Mouse (Mus musculus): ENCODE measurements around the gene Bscl2. TPM values are rescaled to one million over a fixed set of nuclear protein-coding genes. Genes with fewer than 3 reads are reported as not detected.
"Not testable (repeated sequence)": the region's sequence is repeated elsewhere in the genome, so short reads cannot be mapped to it uniquely, and the experiment has no call there.

Gene Bscl2
- polyA plus RNA-seq, 1 experiment: 233 TPM

DNA sequence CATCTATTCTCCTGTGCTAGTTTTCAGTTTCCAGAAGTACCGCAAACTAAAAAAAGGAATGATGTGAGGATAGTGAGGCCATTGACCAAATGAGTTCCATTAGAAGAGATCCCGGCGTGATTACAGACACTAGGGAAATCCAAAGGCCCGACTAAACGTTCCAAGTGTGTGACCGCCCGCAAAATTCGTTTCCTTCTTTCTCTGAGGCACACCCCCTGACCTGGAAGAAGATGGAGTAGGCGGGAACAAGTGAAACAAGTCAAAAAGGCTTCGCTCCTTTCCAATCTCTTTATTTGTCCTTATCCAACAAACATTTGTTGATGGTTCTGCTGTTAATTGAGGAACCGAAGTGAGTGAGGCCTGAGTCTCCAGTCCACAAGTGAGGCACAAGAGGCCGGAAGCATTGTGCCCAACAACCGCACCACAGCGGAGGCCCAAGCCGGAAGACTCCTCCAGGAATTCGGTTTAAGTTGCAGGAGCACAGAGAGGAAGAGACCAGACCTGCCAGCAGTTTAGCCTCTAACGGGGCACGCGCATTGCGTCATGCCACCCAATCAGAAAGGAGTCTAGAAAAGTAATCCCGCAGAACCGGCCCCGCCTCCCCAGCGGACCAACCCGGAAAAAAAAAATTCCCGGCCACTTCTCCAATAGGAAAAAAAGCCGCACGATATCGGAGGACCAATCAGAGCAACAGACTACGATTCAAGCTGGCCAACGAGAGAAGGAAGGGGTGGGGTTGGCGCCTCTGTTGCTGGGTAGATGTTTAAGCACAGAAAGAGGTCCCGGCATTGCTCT lies 18.3 kb upstream of the Bscl2 start, which contains the start of gene Ttc9c:
Ttc9c (minus strand) TSS at position 533 of the 795 bp plus-strand sequence.
- H3K4me1 ChIP-seq (ENCODE audit: control insufficient read depth, insufficient read depth, insufficient read length, low read length): peaks cover 4% of the 10 kb centered on the region; the same call in 1 of the 2 replicates
- peak within 1 kb of the TSS; percentile 85 for H3K4me3 ChIP-seq (ENCODE audit: insufficient read depth, low read depth, low read length)
- peak within 1 kb of the TSS; percentile 97 for H3K27ac ChIP-seq (replicated peaks; ENCODE audit: low read depth, low read length)

DNA sequence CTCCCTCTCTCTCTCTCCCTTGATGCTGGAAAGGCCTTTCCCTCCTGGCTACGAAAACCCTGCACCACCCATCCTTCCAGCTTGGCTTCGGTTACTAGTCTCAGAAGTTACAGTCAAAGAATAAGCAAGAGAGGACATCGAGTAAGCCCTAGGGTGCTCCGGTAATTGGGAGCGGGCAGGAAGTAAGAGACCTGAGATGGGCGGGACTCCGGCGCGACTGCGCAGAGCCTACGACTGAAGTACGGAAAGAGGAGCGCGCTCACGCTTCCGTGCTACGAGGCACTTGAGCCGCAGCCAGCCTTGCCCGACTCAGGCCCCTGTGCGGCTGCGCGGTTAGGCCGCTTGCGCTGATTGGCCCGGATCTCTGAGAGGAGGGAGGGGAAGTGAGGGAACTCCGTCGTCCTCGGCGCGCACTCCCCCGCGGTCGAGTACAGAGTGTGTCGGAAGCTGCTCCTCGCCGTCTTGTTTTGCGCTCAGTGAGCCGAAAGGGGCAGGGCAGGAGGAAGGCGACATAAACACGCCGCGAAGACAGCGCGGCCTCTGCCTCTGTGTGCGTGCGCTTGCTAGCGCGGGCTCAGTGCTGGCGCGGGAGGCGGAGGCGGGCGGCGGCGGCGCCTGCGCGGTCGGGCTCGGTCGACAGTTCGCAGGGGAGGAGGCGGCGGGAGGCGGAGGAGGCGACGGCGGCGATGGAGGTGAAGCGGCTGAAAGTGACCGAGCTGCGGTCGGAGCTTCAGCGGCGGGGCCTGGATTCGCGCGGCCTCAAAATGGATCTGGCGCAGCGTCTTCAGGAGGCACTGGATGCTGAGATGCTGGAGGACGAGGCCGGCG lies 17.5 kb upstream of the Bscl2 start, which contains the start of gene Hnrnpul2:
Hnrnpul2 (plus strand) TSS at position 415 of the 828 bp plus-strand sequence.
- peaks cover 4% of the 10 kb centered on the region; the same call in 1 of the 2 replicates for H3K4me1 ChIP-seq (ENCODE audit: control insufficient read depth, insufficient read depth, insufficient read length, low read length)
- peak within 1 kb of the TSS; percentile 97 for H3K27ac ChIP-seq (replicated peaks; ENCODE audit: low read depth, low read length)
- peak within 1 kb of the TSS; percentile 85 for H3K4me3 ChIP-seq (ENCODE audit: insufficient read depth, low read depth, low read length)

DNA sequence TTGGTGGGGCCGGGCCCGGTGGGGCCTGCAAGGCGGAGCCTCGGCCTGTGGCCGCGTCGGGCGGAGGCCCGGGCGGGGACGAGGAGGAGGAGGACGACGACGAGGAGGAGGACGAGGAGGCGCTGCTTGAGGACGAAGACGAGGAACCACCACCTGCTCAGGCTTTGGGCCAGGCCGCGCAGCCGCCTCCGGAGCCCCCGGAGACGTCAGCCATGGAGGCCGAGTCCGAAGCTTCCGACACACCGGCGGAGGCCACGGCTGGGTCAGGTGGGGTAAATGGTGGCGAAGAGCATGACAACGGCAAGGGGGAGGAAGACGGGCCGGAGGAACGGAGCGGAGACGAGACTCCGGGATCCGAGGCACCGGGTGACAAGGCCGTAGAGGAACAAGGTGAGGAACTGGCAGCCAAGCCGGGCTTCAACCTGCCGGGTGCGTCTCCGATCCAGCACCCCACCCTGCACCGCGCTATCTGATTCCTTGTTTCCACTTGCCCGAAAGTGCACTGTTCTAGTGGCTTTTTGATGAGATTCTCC lies 16.8 kb upstream of the Bscl2 start:
- peaks cover 4% of the 10 kb centered on the region; the same call in 1 of the 2 replicates for H3K4me1 ChIP-seq (ENCODE audit: control insufficient read depth, insufficient read depth, insufficient read length, low read length)
- peak overlapping the region; percentile 97 for H3K27ac ChIP-seq (replicated peaks; ENCODE audit: low read depth, low read length)
- peak overlapping the region; percentile 85 for H3K4me3 ChIP-seq (ENCODE audit: insufficient read depth, low read depth, low read length)

DNA sequence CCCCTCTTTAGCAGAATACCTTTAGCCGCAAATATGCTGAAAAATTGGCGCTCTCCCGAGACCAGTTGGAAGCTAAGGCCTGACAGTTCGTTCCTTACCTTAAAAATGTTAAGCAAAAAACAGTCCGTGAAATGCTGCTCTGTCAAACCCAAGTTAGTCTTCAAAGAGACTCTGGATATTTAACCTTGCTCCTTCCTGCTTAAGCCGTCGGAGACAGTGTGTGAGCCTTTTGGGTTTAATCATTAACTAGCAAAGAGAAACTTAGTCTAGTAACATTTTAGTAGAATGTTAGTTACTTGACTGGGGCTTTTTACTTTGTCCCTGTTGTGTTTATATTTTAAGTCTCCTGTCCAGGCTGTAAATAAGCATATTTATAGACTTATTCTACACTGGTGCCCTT lies 16.1 kb upstream of the Bscl2 start:
- peak overlapping the region; percentile 97 for H3K27ac ChIP-seq (replicated peaks; ENCODE audit: low read depth, low read length)
- H3K4me3 ChIP-seq (ENCODE audit: insufficient read depth, low read depth, low read length): peak overlapping the region; percentile 85
- H3K4me1 ChIP-seq (ENCODE audit: control insufficient read depth, insufficient read depth, insufficient read length, low read length): peaks cover 4% of the 10 kb centered on the region; the same call in 1 of the 2 replicates

DNA sequence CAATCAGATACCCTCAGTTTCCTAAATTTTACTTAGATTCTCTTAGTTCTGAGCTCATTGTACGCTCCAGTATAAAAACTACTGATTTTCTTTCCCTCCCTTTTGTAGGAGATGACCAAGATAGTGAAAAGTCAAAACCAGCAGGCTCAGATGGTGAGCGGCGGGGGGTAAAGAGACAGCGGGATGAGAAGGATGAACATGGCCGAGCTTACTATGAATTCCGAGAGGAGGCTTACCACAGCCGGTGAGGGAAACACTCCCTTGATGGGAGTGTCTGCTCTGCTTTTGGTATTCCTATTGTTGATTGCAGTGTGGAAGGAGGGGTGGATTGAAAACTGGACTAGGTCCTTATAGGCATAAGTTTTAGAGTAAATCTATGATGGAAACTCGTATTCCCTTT lies 14.6 kb upstream of the Bscl2 start:
- Histone ChIP-seq H3K27ac (replicated peaks; ENCODE audit: low read depth, low read length) (no peak overlapping the region), H3K4me3 (ENCODE audit: insufficient read depth, low read depth, low read length) (peak overlapping the region; percentile 10), H3K4me1 (ENCODE audit: control insufficient read depth, insufficient read depth, insufficient read length, low read length) (peaks cover 4% of the 10 kb centered on the region; the same call in 1 of the 2 replicates)

DNA sequence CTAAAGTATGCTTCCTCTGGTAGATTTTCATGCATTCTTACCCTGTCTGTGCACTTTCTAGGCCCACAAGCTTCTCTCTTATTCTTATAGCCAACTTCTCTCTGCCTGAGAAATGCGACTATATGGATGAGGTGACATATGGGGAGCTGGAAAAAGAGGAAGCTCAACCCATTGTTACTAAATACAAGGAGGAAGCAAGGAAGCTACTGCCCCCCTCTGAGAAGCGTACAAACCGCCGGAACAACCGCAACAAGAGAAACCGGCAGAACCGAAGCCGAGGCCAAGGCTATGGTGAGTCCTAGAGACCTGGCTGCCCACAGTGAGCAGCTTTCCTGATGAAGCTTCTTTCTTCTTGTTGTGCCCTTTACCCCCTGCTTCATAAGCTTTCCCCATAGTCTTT lies 7.6 kb upstream of the Bscl2 start, which contains the start of gene AC129217.1:
AC129217.1 (plus strand) TSS at position 114 of the 400 bp plus-strand sequence.
- Histone ChIP-seq H3K4me1 (ENCODE audit: control insufficient read depth, insufficient read depth, insufficient read length, low read length) (no peaks in the 10 kb centered on the region), H3K27ac (replicated peaks; ENCODE audit: low read depth, low read length) (no peak within 1 kb of the TSS), H3K4me3 (ENCODE audit: insufficient read depth, low read depth, low read length) (no peak within 1 kb of the TSS)

DNA sequence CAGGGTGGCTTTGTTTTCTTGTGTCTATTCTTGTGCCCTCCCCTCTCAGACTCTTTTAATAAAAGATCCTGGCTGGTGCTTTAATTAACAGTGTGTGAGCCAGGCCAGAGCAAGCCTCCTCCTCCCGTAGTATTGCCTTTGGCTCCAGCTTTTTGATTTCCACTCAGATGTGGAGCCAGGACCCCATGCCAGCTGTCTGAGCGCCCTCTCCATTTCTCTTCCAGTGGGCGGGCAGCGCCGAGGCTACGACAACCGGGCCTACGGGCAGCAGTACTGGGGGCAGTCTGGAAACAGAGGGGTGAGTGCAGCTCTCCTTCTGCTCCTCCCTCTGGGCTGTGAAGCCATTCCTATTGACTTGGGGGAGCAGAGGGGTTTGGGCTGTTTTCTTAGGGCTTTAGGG lies 6.6 kb upstream of the Bscl2 start:
- H3K4me3 ChIP-seq (ENCODE audit: insufficient read depth, low read depth, low read length): no peak overlapping the region
- H3K27ac ChIP-seq (replicated peaks; ENCODE audit: low read depth, low read length): no peak overlapping the region

DNA sequence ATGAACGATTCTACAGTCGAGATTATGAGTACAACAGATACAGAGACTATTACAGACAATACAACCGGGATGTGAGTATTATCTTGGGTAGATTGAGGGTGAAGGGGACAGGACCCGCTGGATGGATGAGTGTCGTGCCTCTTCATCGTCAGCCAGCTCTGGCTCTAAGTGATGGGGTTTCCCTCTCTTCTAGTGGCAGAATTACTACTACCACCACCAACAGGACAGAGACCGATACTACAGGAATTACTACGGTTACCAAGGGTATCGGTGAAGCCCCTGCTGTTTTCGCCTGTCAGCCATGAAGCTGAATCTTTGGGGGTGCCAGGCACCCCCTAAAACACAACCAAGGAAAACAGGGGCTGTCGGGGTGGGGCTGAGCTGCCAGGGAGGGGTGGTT lies 6.0 kb upstream of the Bscl2 start:
- no peak overlapping the region for H3K4me3 ChIP-seq (ENCODE audit: insufficient read depth, low read depth, low read length)
- H3K27ac ChIP-seq (replicated peaks; ENCODE audit: low read depth, low read length): no peak overlapping the region
- no peaks in the 10 kb centered on the region for H3K4me1 ChIP-seq (ENCODE audit: control insufficient read depth, insufficient read depth, insufficient read length, low read length)

More for the DNA sequence above, 6.6 kb upstream of the Bscl2 start:
- H3K4me1 ChIP-seq (ENCODE audit: control insufficient read depth, insufficient read depth, insufficient read length, low read length): no peaks in the 10 kb centered on the region

DNA sequence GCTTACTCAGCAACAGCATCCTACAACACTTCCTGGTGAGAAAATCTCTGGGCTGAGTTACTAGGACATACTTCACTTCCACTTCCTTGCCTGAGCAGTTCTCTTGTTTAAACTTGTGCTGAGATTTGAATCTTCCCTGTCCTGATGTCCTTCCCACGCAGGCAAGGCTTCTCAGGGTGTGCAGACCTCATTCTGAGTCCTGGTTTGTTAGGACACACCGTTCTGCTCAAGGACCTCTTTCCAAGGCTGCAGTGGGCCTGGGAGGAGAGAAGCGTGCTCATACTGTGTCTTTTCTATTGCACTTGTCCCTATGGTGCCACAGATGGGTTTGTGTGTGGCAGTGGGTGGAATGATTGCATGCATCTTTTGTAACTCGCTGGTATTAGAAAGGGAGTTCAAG lies 4.3 kb upstream of the Bscl2 start:
- H3K27ac ChIP-seq (replicated peaks; ENCODE audit: low read depth, low read length): peak overlapping the region; percentile 45; the same call in 1 of the 2 replicates
- H3K4me1 ChIP-seq (ENCODE audit: control insufficient read depth, insufficient read depth, insufficient read length, low read length): no peaks in the 10 kb centered on the region
- no peak overlapping the region for H3K4me3 ChIP-seq (ENCODE audit: insufficient read depth, low read depth, low read length)

DNA sequence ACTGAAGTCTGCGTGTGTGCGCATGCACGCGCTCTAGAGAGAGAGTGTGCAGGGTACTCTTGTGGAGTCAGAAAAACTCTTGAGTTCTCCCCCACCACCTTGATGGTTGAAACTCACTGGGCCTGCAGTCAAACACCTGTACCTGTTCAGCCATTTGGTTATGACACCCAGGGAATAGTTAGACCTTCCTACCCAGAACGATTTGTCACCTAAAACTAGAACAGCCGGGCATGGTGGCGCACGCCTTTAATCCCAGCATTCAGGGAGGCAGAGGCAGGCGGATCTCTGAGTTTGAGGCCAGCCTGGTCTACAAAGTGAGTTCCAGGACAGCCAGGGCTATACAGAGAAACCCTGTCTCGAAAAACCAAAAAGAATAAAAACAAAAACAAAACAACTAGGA lies 940 bp upstream of the Bscl2 start:
- peaks cover 13% of the 10 kb centered on the region for H3K4me1 ChIP-seq (ENCODE audit: control insufficient read depth, insufficient read depth, insufficient read length, low read length)
- not testable (repeated sequence) for H3K27ac ChIP-seq (replicated peaks; ENCODE audit: low read depth, low read length); H3K4me3 ChIP-seq (ENCODE audit: insufficient read depth, low read depth, low read length)

DNA sequence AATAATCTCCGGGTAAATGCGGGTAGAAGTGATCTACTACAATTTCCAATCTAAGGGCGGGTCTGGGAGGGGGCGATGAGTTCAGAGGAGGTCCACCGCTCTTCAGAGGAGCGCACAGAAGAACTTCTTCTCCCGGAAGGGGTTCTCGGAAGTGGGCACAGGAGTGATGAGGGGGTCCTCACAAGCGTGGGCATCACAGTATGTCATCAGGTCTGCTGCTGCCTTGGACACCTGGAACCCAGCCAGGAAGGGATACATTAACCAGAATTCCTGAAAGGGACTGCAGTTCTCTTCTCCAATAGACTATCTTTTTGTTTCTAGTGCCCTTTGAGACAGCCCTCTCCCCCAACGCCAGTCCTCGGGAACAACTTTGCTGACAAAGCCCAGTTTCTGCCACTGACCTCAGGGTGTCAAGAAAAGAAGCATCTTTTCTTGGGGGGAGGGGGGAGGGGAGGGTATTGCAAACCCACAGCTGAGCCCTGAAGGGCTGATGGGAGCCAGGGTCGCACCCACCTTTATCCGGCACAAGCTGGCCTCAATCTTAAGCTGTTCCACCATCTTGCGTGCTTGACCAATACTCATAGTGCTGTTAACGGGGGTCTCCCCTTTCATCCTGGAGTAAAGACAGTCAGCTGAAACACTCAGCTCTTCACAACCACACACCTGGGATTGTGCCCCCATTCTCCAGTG lies 919 bp downstream of the Bscl2 start:
- Histone ChIP-seq H3K27ac (replicated peaks; ENCODE audit: low read depth, low read length) (peak overlapping the region; percentile 69), H3K4me1 (ENCODE audit: control insufficient read depth, insufficient read depth, insufficient read length, low read length) (peaks cover 14% of the 10 kb centered on the region)

DNA sequence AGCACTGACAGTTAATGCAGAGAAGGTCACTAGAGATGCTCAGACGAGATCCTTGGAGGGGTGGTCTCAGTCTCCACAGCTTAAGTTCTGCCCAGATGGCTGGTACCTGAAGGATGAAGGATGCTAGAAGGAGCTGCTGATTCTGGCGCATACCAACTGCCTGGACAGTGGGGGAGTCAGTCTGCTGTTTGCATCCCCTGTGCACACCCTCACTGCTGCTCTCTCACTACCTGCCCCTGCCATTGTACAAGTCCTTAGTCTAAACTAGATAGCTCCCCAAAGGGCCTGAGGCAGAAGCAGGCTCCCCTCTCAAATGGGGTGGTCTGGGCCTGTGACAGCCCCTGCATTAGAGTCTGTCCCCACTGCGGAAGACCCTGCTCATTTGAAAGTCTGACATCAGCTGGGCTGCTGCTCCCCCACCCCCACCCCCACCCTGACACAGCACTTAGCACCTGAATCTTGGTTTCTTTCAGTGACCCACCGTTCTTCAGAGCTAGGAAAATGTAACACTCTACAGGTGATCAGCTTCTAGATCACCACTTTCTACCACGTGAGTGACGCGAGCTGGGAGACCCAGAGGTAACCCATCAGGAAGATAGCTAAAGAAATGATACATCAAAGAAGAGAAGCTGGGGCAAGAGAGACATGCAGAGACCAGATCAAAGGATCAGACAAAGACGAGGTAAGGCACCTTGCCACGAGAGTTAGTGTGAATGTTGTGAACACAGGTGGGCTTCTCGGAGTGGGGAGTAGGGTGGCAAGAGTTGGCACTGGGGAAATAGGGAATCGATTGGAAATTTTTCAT lies 2.0 kb downstream of the Bscl2 start, which contains the start of gene Gng3:
Gng3 (minus strand) TSS at position 92 of the 805 bp plus-strand sequence.
- Histone ChIP-seq H3K27ac (replicated peaks; ENCODE audit: low read depth, low read length) (peak within 1 kb of the TSS; percentile 69), H3K4me1 (ENCODE audit: control insufficient read depth, insufficient read depth, insufficient read length, low read length) (peaks cover 14% of the 10 kb centered on the region), H3K4me3 (ENCODE audit: insufficient read depth, low read depth, low read length) (peak within 1 kb of the TSS; percentile 72)

More for the DNA sequence above, 919 bp downstream of the Bscl2 start:
- H3K4me3 ChIP-seq (ENCODE audit: insufficient read depth, low read depth, low read length): peak overlapping the region; percentile 72

DNA sequence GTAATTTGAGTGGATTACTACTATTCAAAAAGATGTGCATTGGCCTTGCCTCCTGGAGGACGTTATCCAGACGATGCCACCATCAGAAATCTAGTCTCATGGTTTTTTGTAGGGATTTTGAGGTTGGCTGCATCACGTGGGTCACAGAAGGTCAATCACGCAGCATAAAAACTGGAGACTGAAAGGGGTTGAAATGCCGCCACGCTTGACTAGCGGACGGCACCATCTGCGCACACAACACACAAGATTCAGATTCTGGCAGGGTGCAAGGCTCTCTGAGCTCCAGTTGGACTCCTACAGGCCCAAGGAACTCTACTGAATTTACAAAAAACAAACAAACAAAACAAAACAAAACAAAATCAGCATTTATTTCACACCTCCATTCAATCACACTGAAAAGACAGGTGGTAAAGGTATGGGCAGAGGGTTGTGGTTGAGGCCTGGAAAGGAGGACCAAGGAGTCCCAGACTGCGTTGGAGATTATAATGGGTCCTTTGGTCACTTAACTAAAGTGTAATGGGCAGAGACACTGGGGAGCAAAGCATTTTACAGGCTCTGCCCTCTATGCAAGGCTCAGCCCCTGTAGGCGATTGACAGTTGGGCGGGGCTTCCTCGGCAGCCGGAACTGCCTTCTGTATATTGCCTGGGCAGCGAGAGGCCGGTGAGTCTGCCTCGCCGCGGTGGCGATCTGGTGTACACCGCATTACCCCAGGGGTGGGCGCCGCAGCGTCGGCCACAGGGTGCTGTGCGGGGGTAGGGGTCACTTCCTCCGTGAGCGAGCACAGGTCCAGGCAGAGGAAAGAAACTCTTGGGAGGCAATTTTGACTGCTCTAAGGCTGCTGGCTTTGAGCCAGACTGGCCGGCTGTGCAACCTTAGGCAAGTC lies 2.9 kb downstream of the Bscl2 start:
- Histone ChIP-seq H3K4me1 (ENCODE audit: control insufficient read depth, insufficient read depth, insufficient read length, low read length) (peaks cover 14% of the 10 kb centered on the region), H3K27ac (replicated peaks; ENCODE audit: low read depth, low read length) (peak overlapping the region; percentile 86), H3K4me3 (ENCODE audit: insufficient read depth, low read depth, low read length) (peak overlapping the region; percentile 92)
